Mouse (Mus musculus): ENCODE measurements at regions not wholly inside any gene's neighbourhood (a gene's known extent, or its start where the extent isn't known, plus 50 kb on each side); places are given as distances from the start of the nearest gene placed in this dataset.

DNA sequence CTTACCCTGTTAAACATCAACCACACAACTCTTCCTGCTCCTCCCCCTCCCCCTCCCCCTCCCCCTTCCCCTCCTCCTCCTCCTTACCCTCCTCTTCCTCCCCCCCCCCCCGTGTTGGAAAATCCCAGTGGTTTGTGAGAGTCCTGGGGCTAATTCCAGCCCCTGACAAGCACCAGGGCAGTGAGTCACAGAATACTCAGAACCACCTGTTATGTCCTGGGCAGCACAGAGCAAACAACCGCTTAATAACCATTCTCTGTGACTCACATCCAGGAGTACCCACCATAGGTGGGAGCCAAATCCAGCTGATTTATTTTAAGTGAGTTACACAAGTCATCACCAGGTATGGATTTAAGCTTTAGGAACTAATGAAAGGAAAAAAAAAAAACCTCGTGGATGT, 166.2 kb downstream of the Ccser2 start:
- TF ChIP-seq CTCF (IDR thresholded peaks at IDR 0.05; ENCODE audit: insufficient read depth, low read depth, low read length) (no peak), POLR2A (IDR thresholded peaks at IDR 0.05; ENCODE audit: insufficient read depth, low read depth, low read length) (no peak)
